Mouse (Mus musculus) neural tube, embryonic 13.5 days (tissue): Measurements from ENCODE around the gene Thap7. TPM values are rescaled to one million over a fixed set of nuclear protein-coding genes. Genes with fewer than 3 reads are reported as not detected.
"Not testable (repeated sequence)": the region's sequence is repeated elsewhere in the genome, so short reads cannot be mapped to it uniquely, and the experiment has no call there.

Source experiments
- ATAC-seq: fragments of 200-750 bp; cut with Nextera tagmentation; 2 replicates; pipeline ENCODE4 v1.8.0; 2017; ENCODE audit warnings: low read depth, mild to moderate bottlenecking, moderate TSS enrichment, moderate library complexity
- H3K27ac ChIP-seq: fragments of 300-500 bp; sonication (generic); replicated peaks from 2 replicates; pipeline ENCODE4 v1.5.1; 2015; ENCODE audit warnings: moderate library complexity, mild to moderate bottlenecking, inconsistent platforms
- H3K27me3 ChIP-seq: fragments of 300-500 bp; sonication (generic); 2 replicates; pipeline ENCODE4 v1.6.1; 2015; ENCODE audit warnings: mild to moderate bottlenecking, inconsistent platforms
- H3K36me3 ChIP-seq: fragments of 300-500 bp; sonication (generic); 2 replicates; pipeline ENCODE4 v1.6.1; 2015; ENCODE audit warnings: mild to moderate bottlenecking, inconsistent platforms
- H3K4me1 ChIP-seq: fragments of 300-500 bp; sonication (generic); replicated peaks from 2 replicates; pipeline ENCODE4 v1.6.1; 2015; ENCODE audit warnings: inconsistent platforms
- H3K4me2 ChIP-seq: fragments of 300-500 bp; sonication (generic); 2 replicates; pipeline ENCODE4 v1.6.1; 2015; ENCODE audit warnings: inconsistent platforms, mild to moderate bottlenecking, moderate library complexity
- H3K4me3 ChIP-seq: fragments of 300-500 bp; sonication (generic); 2 replicates; pipeline ENCODE4 v1.5.1; 2015; ENCODE audit warnings: mild to moderate bottlenecking, inconsistent platforms
- H3K9ac ChIP-seq: fragments of 300-500 bp; sonication (generic); 2 replicates; pipeline ENCODE4 v1.6.1; 2015; ENCODE audit warnings: moderate library complexity, mild to moderate bottlenecking, inconsistent platforms
- H3K9me3 ChIP-seq: fragments of 300-500 bp; sonication (generic); 2 replicates; pipeline ENCODE4 v1.6.1; 2016; ENCODE audit warnings: inconsistent platforms
- WGBS: fragments of 180-500 bp; shearing (Covaris S2); methylation state at CpG from one replicate; pipeline ENCODE4 v1.1.7; 2015; 5-methylcytosine and 5-hydroxymethylcytosine counted together
- polyA plus RNA-seq: library from polyadenylated mRNA; unstranded; fragments of >200 nt; fragmentation: Nextera tagmentation; extraction: Ambion mirVana; gene quantifications from 2 replicates; pipeline ENCODE4 v1.2.1, GENCODE M21; 2015

Thap7 gene
- polyA plus RNA-seq, 1 experiment from 2014 or later, result 69.9 TPM

DNA sequence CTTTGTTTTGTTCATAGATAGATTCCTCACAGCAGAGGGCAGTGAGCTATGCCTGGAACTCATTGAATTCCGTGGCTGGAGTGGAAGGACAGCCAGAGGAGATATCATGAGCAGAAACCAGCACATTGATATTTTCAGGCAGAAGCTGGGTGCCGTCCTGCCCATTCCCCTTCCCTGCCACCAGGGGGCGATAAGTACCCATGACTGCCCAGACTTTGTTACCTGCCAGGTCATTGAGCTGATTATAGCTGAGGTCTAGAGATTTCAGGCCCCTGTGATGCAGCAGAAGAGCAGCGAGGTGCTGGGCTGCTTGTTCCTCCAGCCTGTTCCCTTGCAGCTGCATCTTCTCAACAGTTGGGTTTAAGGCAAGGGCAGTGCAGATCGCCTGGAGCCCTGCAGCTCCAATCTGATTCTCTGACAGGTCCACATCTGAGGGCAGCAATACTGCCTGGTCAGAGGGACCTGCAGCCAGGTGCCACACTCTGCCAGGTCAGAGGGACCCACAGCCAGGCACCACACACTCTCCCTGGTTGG lies 27.1 kb upstream of the Thap7 start:
- peak; percentile 24; the same call in 1 of the 2 replicates for ATAC-seq
- Histone ChIP-seq H3K36me3 (no peaks in the 10 kb centered on the region), H3K4me3 (no peak overlapping the region), H3K9ac (peak overlapping the region; percentile 9; the same call in 1 of the 2 replicates), H3K9me3 (no peaks in the 10 kb centered on the region), H3K27me3 (peaks cover 31% of the 10 kb centered on the region), H3K27ac (no peak overlapping the region), H3K4me1 (peaks cover 47% of the 10 kb centered on the region), H3K4me2 (peak overlapping the region; percentile 23; the same call in 1 of the 2 replicates)
- 5% methylated on average over 5 of the region's 5 CpGs for WGBS

DNA sequence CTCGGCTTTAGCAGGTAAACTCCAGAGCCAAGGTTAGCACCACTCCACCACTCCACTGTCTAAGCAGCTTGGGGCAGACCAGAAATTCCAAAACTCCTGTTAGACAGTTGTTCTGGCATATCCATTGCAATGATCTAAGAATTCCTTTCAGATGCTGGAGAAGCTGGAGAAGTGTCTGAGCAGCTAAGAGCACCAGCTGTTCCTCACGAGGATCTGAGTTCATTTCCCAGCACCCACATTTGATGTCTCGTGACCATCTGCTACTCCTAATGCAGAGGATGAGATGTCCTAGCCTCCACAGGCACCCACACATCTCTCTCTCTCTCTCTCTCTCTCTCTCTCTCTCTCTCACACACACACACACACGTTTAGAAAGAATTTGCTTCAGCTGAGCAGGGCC lies 26.0 kb upstream of the Thap7 start:
- Histone ChIP-seq H3K4me1 (peaks cover 44% of the 10 kb centered on the region), H3K27me3 (peaks cover 22% of the 10 kb centered on the region), H3K27ac (no peak overlapping the region), H3K9me3 (no peaks in the 10 kb centered on the region), H3K36me3 (no peaks in the 10 kb centered on the region), H3K4me3 (no peak overlapping the region), H3K9ac (no peak overlapping the region), H3K4me2 (no peak overlapping the region)
- no peak for ATAC-seq
- 71% methylated on average over 4 of the region's 4 CpGs for WGBS

DNA sequence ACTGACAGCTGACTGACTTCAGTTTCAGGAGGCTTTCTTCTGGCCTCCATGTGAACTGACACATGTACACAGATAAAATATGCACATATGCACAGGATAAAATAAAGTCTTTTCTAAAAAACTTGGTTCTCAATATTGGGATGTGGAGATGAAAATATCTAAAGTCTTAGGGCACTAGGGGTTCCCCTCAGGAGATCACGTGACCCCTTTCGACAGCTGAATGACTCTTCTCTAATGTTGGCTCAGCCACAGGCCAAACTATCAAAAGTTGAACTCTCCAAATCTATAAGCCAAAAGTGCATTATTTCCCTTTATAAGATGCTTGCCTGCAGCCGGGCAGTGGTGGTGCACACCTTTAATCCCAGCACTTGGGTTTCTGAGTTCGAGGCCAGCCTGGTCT lies 25.2 kb upstream of the Thap7 start:
- Histone ChIP-seq H3K27ac (no peak overlapping the region), H3K9me3 (no peaks in the 10 kb centered on the region), H3K27me3 (peaks cover 16% of the 10 kb centered on the region), H3K36me3 (no peaks in the 10 kb centered on the region), H3K9ac (no peak overlapping the region), H3K4me3 (no peak overlapping the region), H3K4me1 (peaks cover 37% of the 10 kb centered on the region), H3K4me2 (no peak overlapping the region)
- ATAC-seq, result no peak
- WGBS, result 88% methylated on average over 4 of the region's 4 CpGs

DNA sequence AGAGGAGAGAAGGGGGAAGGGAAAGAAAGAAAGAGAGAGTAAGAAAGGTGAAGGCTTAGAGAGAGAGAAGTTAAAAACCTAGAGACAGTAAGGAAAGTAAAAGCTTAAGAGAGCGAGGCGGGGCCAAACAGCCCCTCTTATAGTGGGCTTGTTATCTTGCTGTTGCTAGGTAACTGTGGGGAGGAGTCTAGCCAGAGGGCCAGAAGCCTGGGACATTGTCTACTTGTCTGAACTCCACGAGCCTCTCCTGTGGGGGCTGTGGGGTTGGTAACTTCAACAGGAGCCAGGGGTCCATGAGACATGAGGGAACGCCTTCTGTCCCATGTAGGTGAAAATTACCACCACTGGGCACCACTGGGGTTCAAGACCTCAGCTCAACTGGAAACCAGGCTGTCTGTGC lies 23.8 kb upstream of the Thap7 start:
- Histone ChIP-seq H3K4me2 (peak overlapping the region; percentile 50), H3K4me1 (peaks cover 32% of the 10 kb centered on the region), H3K27ac (peak overlapping the region; percentile 73), H3K9ac (peak overlapping the region; percentile 42; the same call in 1 of the 2 replicates)
- H3K9me3 ChIP-seq, H3K4me3 ChIP-seq, H3K36me3 ChIP-seq, H3K27me3 ChIP-seq: not testable (repeated sequence)
- 12% methylated on average over 4 of the region's 4 CpGs for WGBS
- ATAC-seq, result 0 out of 2 replicates have a peak, but pooled peaks have one; percentile 41

DNA sequence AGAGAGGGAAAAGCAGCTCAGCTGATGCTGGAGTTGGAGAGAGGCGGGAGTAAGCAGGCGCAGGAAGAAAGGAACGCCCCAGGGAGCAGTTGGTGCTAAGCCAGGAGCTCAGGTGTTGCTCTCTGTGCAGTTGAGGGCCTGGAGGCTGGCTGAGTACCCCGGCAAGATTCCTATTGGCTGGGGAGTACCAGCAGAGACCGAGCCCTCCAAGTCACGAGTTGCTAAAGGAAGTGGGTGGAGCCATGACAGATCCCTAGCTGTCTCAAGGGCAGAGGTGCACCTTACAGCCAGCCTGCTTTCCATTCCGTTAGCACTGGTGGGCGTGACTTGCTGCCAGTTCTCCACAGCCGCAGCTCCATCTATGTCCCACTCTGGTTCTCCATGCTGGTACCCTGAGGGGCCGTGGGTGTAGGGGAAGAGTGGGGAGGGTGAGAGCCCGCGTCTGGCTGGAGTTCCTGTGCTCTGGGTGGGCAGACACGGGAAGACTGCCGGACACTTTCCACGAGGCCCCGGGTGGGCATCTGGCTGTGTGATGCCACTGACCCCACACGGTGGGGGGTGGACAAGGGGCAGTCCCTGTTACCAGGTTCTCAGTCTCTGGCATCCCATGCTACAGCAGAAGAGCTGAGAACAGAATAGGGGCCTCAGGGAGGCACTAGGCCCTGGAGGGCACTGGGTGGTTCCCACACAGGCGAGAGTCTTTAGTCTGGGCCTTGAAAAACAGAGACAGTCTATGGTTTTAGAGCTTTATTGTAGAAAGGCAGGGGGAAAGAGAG lies 23.2 kb upstream of the Thap7 start:
- WGBS, result 5% methylated on average over 18 of the region's 18 CpGs
- H3K4me3 ChIP-seq, result peak overlapping the region; percentile 19

DNA sequence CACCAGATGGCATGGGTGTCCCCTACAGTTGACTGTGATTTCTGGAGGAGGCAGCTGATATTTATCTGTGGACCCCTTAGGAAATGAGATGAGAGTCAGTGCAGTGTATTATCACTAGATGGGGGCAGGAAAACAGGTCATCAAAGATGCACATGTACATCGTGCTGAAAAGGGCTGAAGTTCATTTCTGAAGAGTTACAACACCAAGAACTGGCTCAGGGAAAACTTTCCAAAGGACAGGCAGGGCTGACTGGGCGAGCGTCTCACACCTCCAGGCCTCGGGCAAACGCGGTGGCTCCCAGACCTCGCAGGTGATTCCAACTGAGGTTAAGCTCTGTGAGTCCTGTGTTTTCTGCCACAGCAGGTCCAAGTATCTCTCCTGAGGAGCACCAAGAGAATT lies 21.9 kb upstream of the Thap7 start:
- WGBS, result 90% methylated on average over 7 of the region's 7 CpGs
- H3K9me3 ChIP-seq, result no peaks in the 10 kb centered on the region
- no peak overlapping the region for H3K27ac ChIP-seq
- H3K36me3 ChIP-seq, result no peaks in the 10 kb centered on the region
- no peak overlapping the region for H3K4me3 ChIP-seq
- H3K4me1 ChIP-seq, result peaks cover 18% of the 10 kb centered on the region
- ATAC-seq, result no peak
- H3K9ac ChIP-seq, result no peak overlapping the region
- H3K27me3 ChIP-seq, result no peaks in the 10 kb centered on the region
- no peak overlapping the region for H3K4me2 ChIP-seq

More for the DNA sequence above, 23.2 kb upstream of the Thap7 start:
- Histone ChIP-seq H3K36me3 (no peaks in the 10 kb centered on the region), H3K4me1 (peaks cover 29% of the 10 kb centered on the region), H3K27me3 (no peaks in the 10 kb centered on the region), H3K9me3 (no peaks in the 10 kb centered on the region), H3K9ac (peak overlapping the region; percentile 42; the same call in 1 of the 2 replicates), H3K4me2 (peak overlapping the region; percentile 50), H3K27ac (peak overlapping the region; percentile 73)
- peak; percentile 79 for ATAC-seq

DNA sequence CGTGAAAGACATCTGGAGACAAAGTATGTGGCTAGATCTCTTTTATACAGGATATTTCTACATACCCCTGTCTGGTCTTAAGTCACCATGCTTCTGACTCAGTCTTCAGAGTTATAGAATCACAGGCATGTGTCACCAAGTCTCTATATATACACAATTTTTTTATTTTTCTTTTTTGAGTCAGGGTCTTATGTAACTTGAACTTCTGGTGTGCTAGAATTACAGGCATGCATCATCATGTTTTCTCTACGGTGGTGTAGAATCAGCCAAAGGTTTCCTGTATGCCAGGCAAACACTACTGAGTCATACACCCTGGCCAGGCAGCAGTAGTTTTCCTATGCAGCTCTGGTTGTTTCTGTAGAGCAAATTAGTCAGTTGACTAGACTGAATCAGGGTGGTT lies 11.7 kb upstream of the Thap7 start:
- H3K27me3 ChIP-seq, result peaks cover 3% of the 10 kb centered on the region; the same call in 1 of the 2 replicates
- WGBS, result 81% methylated on average over 2 of the region's 2 CpGs
- H3K9me3 ChIP-seq, result no peaks in the 10 kb centered on the region
- no peak overlapping the region for H3K4me3 ChIP-seq
- ATAC-seq, result no peak
- no peaks in the 10 kb centered on the region for H3K4me1 ChIP-seq
- no peak overlapping the region for H3K9ac ChIP-seq
- H3K36me3 ChIP-seq, result no peaks in the 10 kb centered on the region
- no peak overlapping the region for H3K27ac ChIP-seq
- no peak overlapping the region for H3K4me2 ChIP-seq

DNA sequence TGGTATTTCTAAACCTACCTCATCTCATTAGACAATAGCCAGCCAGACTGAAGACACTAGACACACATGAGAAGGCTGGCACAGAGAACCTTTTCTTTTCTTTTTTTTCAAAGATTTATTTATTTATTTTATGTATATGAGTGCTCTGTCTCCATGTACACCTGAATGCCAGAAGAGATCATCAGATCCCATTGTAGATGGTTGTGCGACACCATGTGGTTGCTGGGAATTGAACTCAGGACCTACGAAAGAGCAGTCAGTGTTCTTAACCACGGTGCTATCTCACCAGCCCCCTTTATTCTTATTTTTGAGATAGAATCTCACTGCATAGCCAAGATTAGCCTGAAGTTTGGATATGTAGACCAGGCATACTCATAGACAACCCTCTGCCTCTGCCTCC lies 5.6 kb upstream of the Thap7 start:
- Histone ChIP-seq H3K4me1 (peaks cover 7% of the 10 kb centered on the region), H3K36me3 (no peaks in the 10 kb centered on the region), H3K9ac (no peak overlapping the region), H3K9me3 (no peaks in the 10 kb centered on the region), H3K27ac (no peak overlapping the region), H3K4me3 (no peak overlapping the region), H3K4me2 (no peak overlapping the region), H3K27me3 (0 out of 2 replicates have a peak, but pooled peaks cover 3% of the 10 kb centered on the region)
- ATAC-seq, result no peak
- 90% methylated on average over 3 of the region's 3 CpGs for WGBS

DNA sequence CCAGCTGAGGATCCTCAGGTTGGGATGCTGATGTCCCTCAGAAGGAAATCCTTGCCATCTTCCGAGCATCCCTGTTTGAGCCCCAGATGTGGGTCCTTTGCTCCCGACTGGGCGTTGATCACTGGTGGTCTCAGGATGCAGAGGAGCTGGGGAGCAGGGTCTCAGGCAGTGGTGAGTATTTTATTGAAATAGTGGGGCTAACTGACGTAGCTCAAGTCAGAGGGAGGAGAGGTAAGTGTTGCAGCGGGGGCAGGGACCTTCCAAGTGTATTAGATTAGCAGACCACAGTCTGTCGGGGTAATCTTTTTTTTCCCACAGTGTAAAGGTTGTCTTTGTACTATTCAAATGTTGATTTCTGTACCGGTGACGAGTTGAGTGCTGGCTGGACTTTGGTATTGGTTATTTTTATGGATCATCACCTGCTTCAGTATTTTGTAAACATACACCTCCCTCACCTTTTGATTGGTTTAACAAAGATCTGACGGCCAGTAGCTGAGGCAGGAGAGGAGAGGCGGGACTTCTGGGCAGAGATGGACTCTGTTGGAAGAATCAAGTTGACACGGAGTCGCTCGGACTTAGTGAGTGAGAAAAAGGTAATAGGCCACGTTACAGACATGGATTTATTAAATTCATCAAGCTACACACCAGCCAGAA lies 1.9 kb upstream of the Thap7 start:
- Histone ChIP-seq H3K4me2 (no peak overlapping the region), H3K36me3 (peaks cover 13% of the 10 kb centered on the region), H3K27ac (no peak overlapping the region), H3K4me3 (no peak overlapping the region), H3K27me3 (no peaks in the 10 kb centered on the region), H3K4me1 (peaks cover 27% of the 10 kb centered on the region), H3K9me3 (no peaks in the 10 kb centered on the region), H3K9ac (no peak overlapping the region)
- 78% methylated on average over 14 of the region's 14 CpGs for WGBS
- ATAC-seq, result no peak

DNA sequence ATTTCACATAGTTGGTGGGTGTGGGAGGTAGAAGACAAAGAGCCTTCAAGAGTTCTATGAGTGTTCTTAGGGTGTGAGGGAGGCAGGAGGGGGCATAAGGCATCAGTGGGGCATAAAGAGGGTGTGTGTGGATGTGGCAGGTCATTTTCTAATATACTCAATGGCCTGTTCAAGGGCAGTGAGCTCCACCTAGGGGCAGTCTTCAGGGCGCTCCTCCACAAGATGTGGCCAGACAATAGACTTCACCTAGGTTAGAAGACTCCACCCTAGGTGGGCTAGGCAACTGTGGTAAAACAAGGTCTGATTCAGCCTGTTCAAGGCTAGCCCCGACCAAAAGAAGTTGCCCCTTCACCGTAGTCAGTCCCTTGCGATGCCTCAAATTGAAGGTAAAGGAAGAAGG lies 1.3 kb upstream of the Thap7 start:
- Histone ChIP-seq H3K9me3 (no peaks in the 10 kb centered on the region), H3K9ac (no peak overlapping the region), H3K27ac (no peak overlapping the region), H3K4me3 (no peak overlapping the region), H3K36me3 (peaks cover 18% of the 10 kb centered on the region), H3K4me2 (peak overlapping the region; percentile 96), H3K27me3 (no peaks in the 10 kb centered on the region), H3K4me1 (peaks cover 27% of the 10 kb centered on the region)
- WGBS, result 66% methylated on average over 4 of the region's 4 CpGs
- no peak for ATAC-seq

DNA sequence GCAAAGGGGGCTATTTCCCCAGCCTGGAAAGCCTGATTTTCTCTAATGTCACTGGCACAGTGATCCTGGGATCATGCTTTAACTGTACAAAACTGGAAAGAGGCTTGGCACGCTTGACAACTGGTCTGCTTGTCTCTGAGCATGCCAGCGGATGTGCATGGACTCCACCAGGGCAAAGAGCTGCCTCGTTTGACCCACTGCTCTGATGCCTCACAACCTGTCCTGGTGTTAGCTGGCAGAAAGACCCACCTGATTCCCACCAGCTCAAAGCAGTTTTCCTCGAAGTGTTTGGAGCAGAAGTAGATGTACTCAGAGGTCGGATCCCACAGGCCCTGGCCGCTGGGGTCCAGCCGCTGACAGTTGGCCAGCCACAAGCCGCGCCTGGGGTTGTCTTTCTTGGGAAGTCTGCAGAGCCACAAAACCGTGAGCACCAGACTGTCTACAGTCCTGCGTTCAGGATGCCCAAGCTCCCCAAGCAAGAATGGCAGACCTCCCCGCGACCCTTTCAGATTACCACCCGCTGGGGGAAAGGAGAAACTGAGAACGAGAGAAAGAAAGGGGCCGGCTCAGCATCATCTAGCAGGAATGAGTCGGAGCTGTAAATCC lies 852 bp downstream of the Thap7 start:
- WGBS, result 22% methylated on average over 17 of the region's 17 CpGs
- Histone ChIP-seq H3K9me3 (no peaks in the 10 kb centered on the region), H3K4me2 (peak overlapping the region; percentile 96), H3K9ac (peak overlapping the region; percentile 92), H3K4me3 (peak overlapping the region; percentile 76), H3K4me1 (peaks cover 27% of the 10 kb centered on the region), H3K27me3 (no peaks in the 10 kb centered on the region), H3K36me3 (peaks cover 40% of the 10 kb centered on the region), H3K27ac (peak overlapping the region; percentile 97)
- ATAC-seq, result peak; percentile 4; the same call in 1 of the 2 replicates

DNA sequence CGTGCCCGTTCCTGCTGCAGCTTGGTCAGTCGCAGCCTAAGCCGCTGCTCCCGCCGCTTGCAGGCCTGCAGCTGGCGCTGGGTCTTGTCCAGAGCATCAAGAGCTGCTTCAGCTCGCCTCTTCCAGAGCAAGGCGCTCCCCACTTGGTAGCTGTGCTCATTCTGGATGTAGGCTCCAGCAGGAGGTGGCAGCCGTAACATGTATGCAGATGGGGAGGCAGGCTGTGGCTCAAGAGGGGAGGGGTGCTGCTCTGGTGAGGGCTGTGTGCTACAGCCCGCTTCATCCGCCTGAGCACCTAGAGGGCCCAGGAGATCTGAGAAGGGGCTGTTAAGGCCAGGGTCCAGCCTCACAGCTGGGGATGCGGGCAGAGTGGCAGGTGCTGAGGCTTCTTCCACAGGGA lies 2.7 kb downstream of the Thap7 start:
- no peaks in the 10 kb centered on the region for H3K9me3 ChIP-seq
- peaks cover 27% of the 10 kb centered on the region for H3K4me1 ChIP-seq
- H3K27me3 ChIP-seq, result no peaks in the 10 kb centered on the region
- no peak overlapping the region for H3K27ac ChIP-seq
- WGBS, result 89% methylated on average over 13 of the region's 13 CpGs
- peaks cover 56% of the 10 kb centered on the region for H3K36me3 ChIP-seq
- no peak overlapping the region for H3K4me2 ChIP-seq
- no peak overlapping the region for H3K9ac ChIP-seq
- no peak overlapping the region for H3K4me3 ChIP-seq
- ATAC-seq, result no peak
